Comparison of ENCODE assay signal across 10 mouse cellular contexts in the genomic region with DNA sequence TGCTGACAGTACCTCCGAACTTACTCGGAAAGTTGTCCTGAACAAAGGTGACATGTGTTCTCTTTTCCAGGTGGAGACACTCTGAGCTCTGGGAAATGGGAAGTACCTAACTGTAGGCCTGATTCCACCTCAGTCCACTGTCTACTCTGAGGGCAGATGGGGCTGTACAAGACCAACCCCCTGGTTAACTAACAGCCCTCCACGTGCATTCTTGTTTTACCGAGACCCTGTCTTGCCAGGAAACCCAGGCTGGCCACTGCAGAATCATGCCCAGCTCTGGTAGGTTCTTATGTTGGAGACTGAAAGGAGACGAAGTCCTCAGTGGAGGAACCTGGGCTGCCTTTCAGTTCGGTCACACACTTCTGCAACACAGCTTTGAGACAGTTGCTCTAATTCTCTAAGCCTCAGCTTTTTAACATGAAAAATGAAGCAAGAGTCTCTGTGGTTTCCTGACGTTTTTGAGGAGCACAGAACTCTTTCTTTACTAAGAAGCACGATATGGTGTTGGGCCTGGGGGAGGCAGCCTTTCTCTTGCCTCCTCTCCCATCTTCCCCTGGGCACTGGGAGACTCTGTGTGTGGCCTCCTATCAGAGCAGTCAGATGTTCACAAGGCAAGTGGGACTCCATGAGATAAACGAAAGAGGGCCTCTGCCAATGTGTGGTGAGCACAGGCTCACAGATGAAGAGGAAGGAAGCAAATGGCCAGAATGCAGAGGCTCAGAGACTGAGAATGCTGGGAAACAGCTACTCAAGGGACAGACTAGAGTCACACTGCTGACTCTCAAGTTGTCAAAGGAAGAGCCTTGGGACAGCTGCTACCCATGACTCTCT. TPM values are rescaled to one million over a fixed set of nuclear protein-coding genes. Genes with fewer than 3 reads are reported as not detected.
A peak's percentile ranks its signal among the peaks of the same experiment; 100 is the strongest.
DNase-seq lines count a peak whose midpoint lies in the region; ATAC-seq and TF ChIP-seq lines count a peak whose summit lies in the region.
"Had no signal": no experiment of that assay in that cellular context is flagged by ENCODE, and none has a peak within 500 bp of the region (broad histone marks: within the 10 kb centered on the region; RNA-seq: fewer than 3 reads in every experiment).

No protein-coding gene starts in this region.

- ATAC-seq in heart, embryonic 12.5 days (ENCODE audit: insufficient number of reproducible peaks, low FRiP score) = peak; percentile 86
- no peak for ATAC-seq in G1E (ENCODE audit: extremely low read depth, insufficient number of reproducible peaks, low FRiP score, poor library complexity, severe bottlenecking)
- ATAC-seq in erythroid progenitor cell, adult 5-6 weeks (replicated peaks; ENCODE audit: low FRiP score, poor library complexity, severe bottlenecking) = peak; percentile 84
- ATAC-seq in megakaryocyte-erythroid progenitor cell, adult 5-6 weeks (replicated peaks; ENCODE audit: low FRiP score, low TSS enrichment, poor library complexity, severe bottlenecking) = peak; percentile 89

- H3K9me3 ChIP-seq in heart, embryonic 12.5 days (replicated peaks) = no peaks in the 10 kb centered on the region
- peaks cover 28% of the 10 kb centered on the region for H3K9me3 ChIP-seq in G1E (replicated peaks)
- H3K9me3 ChIP-seq: hindbrain, embryonic 13.5 days had no signal

- DNase-seq in heart, adult 2 months = no peak
- peak; percentile 14 for DNase-seq in G1E (ENCODE audit: low spot score)
- no peak for DNase-seq in ovary, postnatal 10 days (ENCODE audit: low spot score)
- DNase-seq in right cerebral cortex, postnatal 10 days (ENCODE audit: low spot score in 2 of 2) = no peak
- DNase-seq in right cerebral cortex, postnatal 14 days = no peak
- DNase-seq: adrenal gland, postnatal 25 days had no signal

- peaks cover 27% of the 10 kb centered on the region for H3K4me1 ChIP-seq in heart, embryonic 12.5 days (replicated peaks)
- peaks cover 7% of the 10 kb centered on the region for H3K4me1 ChIP-seq in heart, adult 2 months (ENCODE audit: control insufficient read depth, insufficient read depth, low read length)
- no peaks in the 10 kb centered on the region; the same call in 1 of the 2 replicates for H3K4me1 ChIP-seq in G1E (ENCODE audit: insufficient read depth, low read depth, low read length)
- H3K4me1 ChIP-seq: hindbrain, embryonic 13.5 days had no signal

- WGBS in heart, embryonic 12.5 days = 60% methylated on average over 9 of the region's 9 CpGs
- 68% methylated on average over 9 of the region's 9 CpGs for WGBS in heart, adult 2 months

- H3K36me3 ChIP-seq in heart, embryonic 12.5 days = peaks cover 12% of the 10 kb centered on the region
- peaks cover 2% of the 10 kb centered on the region; the same call in 1 of the 2 replicates for H3K36me3 ChIP-seq in heart, adult 2 months (ENCODE audit: control insufficient read depth, insufficient read depth, low read length)
- H3K36me3 ChIP-seq in G1E (replicated peaks) = no peaks in the 10 kb centered on the region

- H3K27ac ChIP-seq in heart, embryonic 12.5 days (ENCODE audit: poor library complexity, severe bottlenecking) = peak overlapping the region; percentile 70
- H3K27ac ChIP-seq in heart, adult 2 months = no peak overlapping the region
- H3K27ac ChIP-seq: hindbrain, embryonic 13.5 days had no signal

- no peak overlapping the region for H3K4me3 ChIP-seq in heart, embryonic 12.5 days
- H3K4me3 ChIP-seq in heart, adult 2 months = no peak overlapping the region
- H3K4me3 ChIP-seq in G1E (ENCODE audit: low read depth, low read length) = no peak overlapping the region; the same call in 1 of the 2 replicates
- H3K4me3 ChIP-seq: hindbrain, embryonic 13.5 days had no signal

- intact Hi-C loops in heart, adult 2 months (cut with DNase I) = no loop called here

- no peak for TF ChIP-seq CTCF in heart, adult 2 months (IDR thresholded peaks at IDR 0.05)
- no peak for TF ChIP-seq CTCF in G1E (IDR thresholded peaks at IDR 0.05; ENCODE audit: low read depth, low read length)

- TF ChIP-seq EP300 in heart, adult 2 months (IDR thresholded peaks at IDR 0.05; ENCODE audit: insufficient read depth, low read depth, low read length) = no peak

- TF ChIP-seq POLR2A in heart, adult 2 months (IDR thresholded peaks at IDR 0.05; ENCODE audit: insufficient read depth, low read depth, low read length) = no peak

- no peaks in the 10 kb centered on the region for H3K27me3 ChIP-seq in heart, embryonic 12.5 days (replicated peaks)
- H3K27me3 ChIP-seq in heart, adult 2 months (ENCODE audit: control insufficient read depth, insufficient read depth, low read length) = no peaks in the 10 kb centered on the region
- H3K27me3 ChIP-seq in G1E (ENCODE audit: insufficient read depth, low read length) = no peaks in the 10 kb centered on the region
- H3K27me3 ChIP-seq: hindbrain, embryonic 13.5 days had no signal

- H3K9ac ChIP-seq in heart, embryonic 12.5 days = no peak overlapping the region
- no peak overlapping the region for H3K9ac ChIP-seq in heart, adult 2 months (ENCODE audit: low read depth, low read length)
- H3K9ac ChIP-seq: hindbrain, embryonic 13.5 days had no signal

- no peaks in the 10 kb centered on the region for H3K79me2 ChIP-seq in heart, adult 2 months (replicated peaks; ENCODE audit: control insufficient read depth, insufficient read depth, low read length)

- no peak overlapping the region for H3K4me2 ChIP-seq in heart, embryonic 12.5 days
- H3K4me2 ChIP-seq: hindbrain, embryonic 13.5 days had no signal

RNA-seq across cellular contexts. Expression of gene Tbc1d2b, which starts 33.2 kb away (rescaled TPM):
- polyA plus RNA-seq in heart, embryonic 12.5 days (2016; fragmentation: Nextera tagmentation; extraction: Ambion mirVana) = 7.8 and 7.9 TPM in 2 replicates
- 10 to 100 TPM in 1 of 2 experiments, 1 to 10 TPM in 1; 9.6 to 10.1 TPM for total RNA-seq in heart, adult 2 months (2021)
- polyA plus RNA-seq in heart, adult 2 months (2012; rRNA removed) = 10.3 and 14.6 TPM in 2 replicates
- total RNA-seq in G1E (2014; fragmentation: Nextera tagmentation) (0.90 TPM in 1 of 2 replicates, not detected in the other), G1E (2017) (0.22 and 0.29 TPM in 2 replicates)
- polyA plus RNA-seq in G1E (2012) = 0.09 and 0.11 TPM in 2 replicates
- total RNA-seq in erythroid progenitor cell, adult 5-6 weeks (2015; ENCODE audit: low replicate concordance) = 54.4 and 68.7 TPM in 2 replicates
- total RNA-seq in erythroid progenitor cell, adult 5-6 weeks (2017; ENCODE audit: low replicate concordance) = 37.4 and 44.0 TPM in 2 replicates
- total RNA-seq in megakaryocyte-erythroid progenitor cell, adult 5-6 weeks (2014; fragmentation: Nextera tagmentation) = 53.8 and 66.1 TPM in 2 replicates
- total RNA-seq in megakaryocyte-erythroid progenitor cell, adult 5-6 weeks (2017) = 31.2 and 33.1 TPM in 2 replicates

Comparison
In these comparisons a context has a peak if more than half of its experiments do, and no peak if none do; other contexts are left out.
1. RNA of gene Tbc1d2b, which starts 33.2 kb away (total RNA-seq): 37.4 to 68.7 TPM in erythroid progenitor cell, adult 5-6 weeks, 31.2 to 66.1 TPM in megakaryocyte-erythroid progenitor cell, adult 5-6 weeks and 9.6 to 10.1 TPM in heart, adult 2 months; 0.22 to 0.90 TPM in G1E; every median in the first group is over 4 times any median in the second.